Mouse (Mus musculus): Measurements from ENCODE around the gene Prepl. TPM values are rescaled to one million over a fixed set of nuclear protein-coding genes. Genes with fewer than 3 reads are reported as not detected.

Gene Prepl
- polyA plus RNA-seq, 1 experiment, result 13.0 TPM

GRCm38 (mm10) chr17:85074083-85074482 is 16.0 kb downstream of the Prepl start:
- TF ChIP-seq POLR2A (IDR thresholded peaks at IDR 0.05; ENCODE audit: borderline replicate concordance, extremely low read depth, low read depth, low read length) (no peak), CTCF (IDR thresholded peaks at IDR 0.05; ENCODE audit: insufficient read depth, low read length) (no peak)
- no peak for DNase-seq
- 96% methylated on average over 4 of the region's 4 CpGs for WGBS
- Histone ChIP-seq H3K4me1 (ENCODE audit: control insufficient read depth, insufficient read depth, low read length) (no peaks in the 10 kb centered on the region), H3K4me3 (replicated peaks; ENCODE audit: extremely low read depth, low read depth, low read length) (no peak overlapping the region)

DNA sequence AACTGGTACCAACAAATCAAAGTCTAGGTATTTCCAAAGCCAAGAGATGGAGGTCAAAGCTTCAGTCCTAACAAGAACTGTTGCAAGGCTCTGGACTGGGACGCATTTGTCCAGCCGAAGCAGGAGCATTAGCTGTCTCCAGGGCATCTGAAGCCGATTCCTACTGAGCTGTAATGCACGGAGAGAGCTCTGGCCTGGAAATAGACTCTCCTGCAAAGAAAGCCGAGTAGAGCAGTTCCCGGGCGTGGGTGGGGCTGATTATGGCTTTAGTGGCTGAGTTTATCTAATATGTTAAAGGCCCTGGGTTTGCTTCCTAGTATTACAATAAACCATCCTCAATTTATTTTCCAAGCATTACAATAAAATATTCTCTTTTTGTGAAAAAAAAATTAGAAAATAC is 16.8 kb downstream of the Prepl start:
- 84% methylated on average over 7 of the region's 7 CpGs for whole genome bisulfite sequencing
- H3K4me3 ChIP-seq (replicated peaks; ENCODE audit: extremely low read depth, low read depth, low read length), result no peak overlapping the region

GRCm38 (mm10) chr17:85072383-85072782 is 17.7 kb downstream of the Prepl start:
- DNase-seq, result no peak
- 79% methylated on average over 11 of the region's 11 CpGs for WGBS
- TF ChIP-seq CTCF (IDR thresholded peaks at IDR 0.05; ENCODE audit: insufficient read depth, low read length) (no peak), POLR2A (IDR thresholded peaks at IDR 0.05; ENCODE audit: borderline replicate concordance, extremely low read depth, low read depth, low read length) (no peak)
- Histone ChIP-seq H3K4me1 (ENCODE audit: control insufficient read depth, insufficient read depth, low read length) (no peaks in the 10 kb centered on the region), H3K4me3 (replicated peaks; ENCODE audit: extremely low read depth, low read depth, low read length) (no peak overlapping the region)

More for the DNA sequence above, 16.8 kb downstream of the Prepl start:
- TF ChIP-seq POLR2A (IDR thresholded peaks at IDR 0.05; ENCODE audit: borderline replicate concordance, extremely low read depth, low read depth, low read length) (no peak), CTCF (IDR thresholded peaks at IDR 0.05; ENCODE audit: insufficient read depth, low read length) (no peak)
- DNase-seq, result no peak
- H3K4me1 ChIP-seq (ENCODE audit: control insufficient read depth, insufficient read depth, low read length), result no peaks in the 10 kb centered on the region

DNA sequence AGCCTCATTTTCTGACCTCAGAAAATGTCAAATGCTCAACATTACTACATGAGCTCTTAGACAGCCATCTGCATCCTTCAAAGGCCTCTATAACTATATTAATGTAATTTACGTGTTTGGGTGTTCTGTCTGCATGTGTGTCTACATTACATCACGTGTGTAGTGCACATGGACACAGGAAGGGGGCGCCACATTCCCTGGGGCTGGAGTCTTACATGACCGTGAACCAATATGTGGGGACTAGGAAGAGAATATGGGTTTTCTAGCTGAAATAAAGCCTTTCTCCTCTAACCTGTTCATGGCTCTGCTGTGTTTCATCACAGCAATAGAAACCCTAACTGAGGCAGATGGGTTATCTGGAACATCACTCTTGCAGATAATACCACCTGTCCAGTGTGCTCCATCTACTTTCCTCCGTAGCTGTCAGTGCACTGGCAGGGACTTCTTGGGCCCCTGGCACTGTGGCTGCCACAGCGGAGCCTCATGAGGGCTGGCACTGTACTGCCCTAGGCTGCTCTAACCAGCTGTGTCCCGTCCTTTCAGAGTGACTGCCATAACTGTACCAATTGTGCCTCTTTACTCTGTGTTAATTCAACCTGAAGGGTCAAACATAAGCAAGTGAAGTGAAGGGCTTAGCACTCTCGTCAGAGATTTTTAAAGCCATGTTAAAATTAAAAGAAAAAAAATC is 18.8 kb downstream of the Prepl start:
- 93% methylated on average over 8 of the region's 8 CpGs for WGBS
- H3K4me1 ChIP-seq (ENCODE audit: control insufficient read depth, insufficient read depth, low read length), result no peaks in the 10 kb centered on the region
- no peak overlapping the region for H3K4me3 ChIP-seq (replicated peaks; ENCODE audit: extremely low read depth, low read depth, low read length)
- TF ChIP-seq POLR2A (IDR thresholded peaks at IDR 0.05; ENCODE audit: borderline replicate concordance, extremely low read depth, low read depth, low read length), result no peak
- TF ChIP-seq CTCF (IDR thresholded peaks at IDR 0.05; ENCODE audit: insufficient read depth, low read length), result no peak
- DNase-seq, result no peak

- DNase-seq, result no peak
- WGBS, result 83% methylated on average over 6 of the region's 6 CpGs
- TF ChIP-seq POLR2A (IDR thresholded peaks at IDR 0.05; ENCODE audit: borderline replicate concordance, extremely low read depth, low read depth, low read length), result no peak
- no peak for TF ChIP-seq CTCF (IDR thresholded peaks at IDR 0.05; ENCODE audit: insufficient read depth, low read length)
- Histone ChIP-seq H3K4me3 (replicated peaks; ENCODE audit: extremely low read depth, low read depth, low read length) (no peak overlapping the region), H3K4me1 (ENCODE audit: control insufficient read depth, insufficient read depth, low read length) (no peaks in the 10 kb centered on the region)
Measured at GRCm38 (mm10) chr17:85070658-85071057, 19.4 kb downstream of the Prepl start.

GRCm38 (mm10) chr17:85067331-85067730 is 22.7 kb downstream of the Prepl start:
- no peak for DNase-seq
- WGBS, result 91% methylated on average over 7 of the region's 7 CpGs
- Histone ChIP-seq H3K4me1 (ENCODE audit: control insufficient read depth, insufficient read depth, low read length) (no peaks in the 10 kb centered on the region), H3K4me3 (replicated peaks; ENCODE audit: extremely low read depth, low read depth, low read length) (no peak overlapping the region)
- TF ChIP-seq CTCF (IDR thresholded peaks at IDR 0.05; ENCODE audit: insufficient read depth, low read length), result no peak
- TF ChIP-seq POLR2A (IDR thresholded peaks at IDR 0.05; ENCODE audit: borderline replicate concordance, extremely low read depth, low read depth, low read length), result no peak

DNA sequence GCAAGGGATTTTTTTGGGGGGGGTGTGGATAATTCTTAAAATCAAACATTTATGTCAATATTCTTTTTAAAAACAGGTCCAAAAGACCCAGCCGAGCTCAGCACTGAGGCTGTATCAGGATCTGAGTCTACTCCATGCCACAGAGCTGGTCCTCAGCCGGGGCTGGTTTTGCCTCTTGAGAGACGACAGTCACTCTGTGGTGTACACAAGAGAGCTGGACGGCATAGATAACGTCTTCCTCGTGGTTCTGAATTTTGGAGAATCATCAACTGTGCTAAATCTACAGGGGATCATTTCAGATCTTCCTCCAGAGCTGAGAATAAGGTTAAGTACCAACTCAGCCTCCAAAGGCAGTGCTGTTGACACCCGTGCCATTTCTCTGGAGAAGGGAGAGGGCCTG is 26.5 kb downstream of the Prepl start:
- no peak for TF ChIP-seq CTCF (IDR thresholded peaks at IDR 0.05; ENCODE audit: insufficient read depth, low read length)
- TF ChIP-seq POLR2A (IDR thresholded peaks at IDR 0.05; ENCODE audit: borderline replicate concordance, extremely low read depth, low read depth, low read length), result no peak
- H3K4me1 ChIP-seq (ENCODE audit: control insufficient read depth, insufficient read depth, low read length), result no peaks in the 10 kb centered on the region
- DNase-seq, result no peak
- WGBS, result 84% methylated on average over 7 of the region's 7 CpGs
- H3K4me3 ChIP-seq (replicated peaks; ENCODE audit: extremely low read depth, low read depth, low read length), result no peak overlapping the region

DNA sequence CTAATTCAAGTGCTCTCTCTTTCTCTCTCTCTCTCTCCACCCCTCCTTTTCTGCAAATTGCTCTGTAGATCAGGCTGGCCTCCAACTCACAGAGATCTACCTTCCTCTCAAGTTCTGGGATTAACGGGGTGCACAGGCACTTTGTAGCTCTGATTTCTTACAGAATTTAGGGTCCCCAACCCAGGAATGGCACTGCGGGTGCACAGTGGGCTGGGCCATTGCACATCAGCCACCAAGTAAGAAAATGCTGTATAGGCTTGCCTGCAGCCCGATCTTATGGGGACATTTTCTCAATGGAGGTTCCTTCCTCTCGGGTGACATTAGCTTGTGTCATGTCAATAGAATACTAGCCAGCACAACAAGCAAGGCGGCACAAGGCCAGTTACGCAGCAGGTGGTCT is 30.9 kb downstream of the Prepl start:
- no peak for TF ChIP-seq CTCF (IDR thresholded peaks at IDR 0.05; ENCODE audit: insufficient read depth, low read length)
- DNase-seq, result no peak
- H3K4me1 ChIP-seq (ENCODE audit: control insufficient read depth, insufficient read depth, low read length), result no peaks in the 10 kb centered on the region
- WGBS, result 97% methylated on average over 6 of the region's 6 CpGs
- no peak overlapping the region for H3K4me3 ChIP-seq (replicated peaks; ENCODE audit: extremely low read depth, low read depth, low read length)

GRCm38 (mm10) chr17:85058276-85058675 is 31.8 kb downstream of the Prepl start:
- no peaks in the 10 kb centered on the region for H3K4me1 ChIP-seq (ENCODE audit: control insufficient read depth, insufficient read depth, low read length)
- DNase-seq, result no peak
- TF ChIP-seq CTCF (IDR thresholded peaks at IDR 0.05; ENCODE audit: insufficient read depth, low read length) (no peak), POLR2A (IDR thresholded peaks at IDR 0.05; ENCODE audit: borderline replicate concordance, extremely low read depth, low read depth, low read length) (no peak)
- H3K4me3 ChIP-seq (replicated peaks; ENCODE audit: extremely low read depth, low read depth, low read length), result no peak overlapping the region
- 92% methylated on average over 7 of the region's 7 CpGs for WGBS

GRCm38 (mm10) chr17:85048379-85048778 is 41.7 kb downstream of the Prepl start:
- no peaks in the 10 kb centered on the region for H3K4me1 ChIP-seq (ENCODE audit: control insufficient read depth, insufficient read depth, low read length)
- no peak overlapping the region for H3K4me3 ChIP-seq (replicated peaks; ENCODE audit: extremely low read depth, low read depth, low read length)
- 93% methylated on average over 5 of the region's 5 CpGs for WGBS
- no peak for DNase-seq
- TF ChIP-seq POLR2A (IDR thresholded peaks at IDR 0.05; ENCODE audit: borderline replicate concordance, extremely low read depth, low read depth, low read length) (no peak), CTCF (IDR thresholded peaks at IDR 0.05; ENCODE audit: insufficient read depth, low read length) (no peak)
